Mouse (Mus musculus): ENCODE data around the gene Gm11127. TPM values are rescaled to one million over a fixed set of nuclear protein-coding genes. Genes with fewer than 3 reads are reported as not detected.
A peak's percentile ranks its signal among the peaks of the same experiment; 100 is the strongest.
"Not testable (repeated sequence)": the region's sequence is repeated elsewhere in the genome, so short reads cannot be mapped to it uniquely, and the experiment has no call there.

The Gm11127 gene
- total RNA-seq (2021) = 1 to 10 TPM; 1.5 to 2.1 TPM
- long read RNA-seq, experiment 1 = 0 reads
- long read RNA-seq, experiment 2 = 0 reads

DNA sequence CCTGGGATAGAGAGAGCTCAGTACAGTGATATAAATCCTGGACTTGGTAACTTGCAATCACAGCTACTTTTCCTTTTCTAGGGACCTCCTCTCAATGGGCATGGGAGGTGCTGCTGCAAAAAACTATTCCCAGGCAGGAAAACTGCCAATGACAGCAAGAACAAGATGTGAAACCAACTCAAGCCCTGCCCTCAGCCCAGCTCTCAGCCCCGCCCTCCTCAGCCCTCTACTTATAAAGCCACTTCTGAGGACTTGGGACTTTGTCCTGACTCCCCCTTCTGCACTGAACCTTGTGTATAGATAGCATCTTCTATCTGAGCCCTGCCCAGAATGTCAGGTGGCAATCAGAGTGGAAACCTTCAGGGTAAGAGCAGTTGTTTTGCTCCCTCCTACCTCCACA, at the start of gene Gm11127:
Gene Gm11127, minus strand, starts transcription at position 10 of the 400 bp plus-strand sequence.
- intact Hi-C loops (cut with DNase I); DNase-seq: not testable (repeated sequence)

DNA sequence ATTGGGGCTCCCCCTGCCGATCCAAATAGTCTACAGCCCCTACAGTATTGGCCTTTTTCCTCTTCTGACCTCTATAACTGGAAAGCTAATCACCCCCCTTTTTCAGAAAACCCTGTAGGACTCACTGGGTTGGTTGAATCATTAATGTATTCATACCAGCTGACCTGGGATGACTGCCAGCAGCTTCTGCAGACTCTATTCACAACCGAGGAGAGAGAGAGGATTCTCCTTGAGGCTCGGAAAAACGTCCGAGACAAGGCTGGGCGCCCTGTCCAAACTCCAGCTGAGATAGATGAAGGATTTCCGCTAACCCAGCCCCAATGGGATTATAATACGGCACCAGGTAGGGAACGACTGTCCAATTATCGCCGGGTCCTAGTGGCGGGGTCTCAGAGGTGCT, 43.9 kb upstream of the Gm11127 start:
- intact Hi-C loops (cut with DNase I); DNase-seq: not testable (repeated sequence)

DNA sequence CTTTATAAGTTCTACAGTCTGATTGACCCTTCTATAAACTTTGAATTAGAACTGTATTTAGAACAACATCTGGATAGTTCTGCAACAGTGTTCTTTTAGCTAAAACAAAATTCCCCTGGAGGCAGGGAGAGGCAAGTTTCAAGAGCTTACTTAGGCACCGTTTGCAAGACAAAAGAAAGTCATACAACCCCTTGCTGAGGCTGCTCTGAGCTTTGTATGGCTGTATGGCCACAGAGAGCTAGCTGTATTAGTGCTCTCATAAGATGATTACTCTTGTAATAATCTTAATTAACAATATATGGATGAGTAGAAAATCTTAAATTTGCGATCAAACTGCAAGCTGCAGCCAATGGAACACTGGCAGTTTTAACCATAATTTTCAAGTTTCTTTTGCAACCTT, 41.4 kb upstream of the Gm11127 start:
- intact Hi-C loops (cut with DNase I) = not testable (repeated sequence)

DNA sequence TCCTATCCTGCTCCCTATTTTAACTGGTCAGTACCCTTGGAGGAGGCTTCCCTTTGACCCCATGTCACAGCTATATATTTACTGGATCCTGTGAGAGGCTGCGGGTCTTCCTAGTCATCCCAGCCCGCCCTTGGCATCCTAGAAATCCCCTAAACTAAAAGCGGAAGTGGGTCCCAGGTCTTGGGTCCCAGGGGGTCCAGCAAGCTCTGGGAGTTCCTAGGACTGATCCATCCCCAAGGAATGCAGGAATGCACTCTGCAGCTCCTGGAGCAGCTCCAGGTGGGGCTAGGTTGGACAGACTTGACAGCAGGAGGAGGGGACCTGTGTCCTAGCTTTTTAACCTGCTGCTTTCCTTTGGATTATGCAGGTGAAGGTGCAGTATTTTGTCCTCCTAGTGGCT, 35.8 kb upstream of the Gm11127 start:
- intact Hi-C loops (cut with DNase I) = no loop called here

More for the DNA sequence above, 41.4 kb upstream of the Gm11127 start:
- not testable (repeated sequence) for DNase-seq

DNA sequence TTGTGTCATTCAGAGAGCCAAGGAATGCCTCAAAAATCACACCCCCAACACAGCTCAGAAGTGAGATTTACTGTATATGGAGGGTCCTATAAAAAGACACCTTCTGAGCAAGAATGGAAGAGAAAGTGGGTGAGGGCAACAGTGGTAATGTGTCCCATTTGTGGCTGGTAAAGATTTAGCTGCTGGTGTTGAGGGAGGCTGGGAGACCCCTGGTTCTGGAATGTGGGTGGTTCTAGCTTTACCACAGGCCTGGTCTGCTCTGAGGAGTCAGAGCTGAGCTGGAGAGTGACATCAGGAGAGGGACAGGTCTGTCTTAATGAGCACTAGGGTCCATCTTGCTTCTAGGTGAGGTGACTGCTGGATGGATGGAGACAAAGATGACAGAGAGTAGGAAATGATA, 34.3 kb upstream of the Gm11127 start:
- intact Hi-C loops (cut with DNase I); DNase-seq: not testable (repeated sequence)

More for the DNA sequence above, 35.8 kb upstream of the Gm11127 start:
- DNase-seq = no peak

DNA sequence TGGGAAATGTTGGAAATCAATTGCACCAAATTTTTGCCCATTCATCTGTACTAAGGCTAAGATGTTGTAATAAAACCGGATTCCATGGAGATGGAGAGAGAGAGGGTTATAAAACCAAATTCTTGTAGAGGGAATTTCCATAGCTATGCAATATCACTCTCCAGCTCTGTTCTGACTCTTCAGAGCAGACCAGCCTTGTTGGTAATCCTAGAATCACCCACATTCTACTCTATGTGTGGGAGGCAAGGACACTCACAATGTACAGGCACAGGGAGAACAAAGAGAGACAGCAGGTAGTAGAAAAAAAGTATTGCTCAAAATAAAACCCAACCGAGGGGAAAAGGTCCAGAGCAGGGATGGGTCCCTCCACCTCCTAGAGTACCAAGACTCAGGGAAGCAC, 33.8 kb upstream of the Gm11127 start:
- DNase-seq; intact Hi-C loops (cut with DNase I): not testable (repeated sequence)

DNA sequence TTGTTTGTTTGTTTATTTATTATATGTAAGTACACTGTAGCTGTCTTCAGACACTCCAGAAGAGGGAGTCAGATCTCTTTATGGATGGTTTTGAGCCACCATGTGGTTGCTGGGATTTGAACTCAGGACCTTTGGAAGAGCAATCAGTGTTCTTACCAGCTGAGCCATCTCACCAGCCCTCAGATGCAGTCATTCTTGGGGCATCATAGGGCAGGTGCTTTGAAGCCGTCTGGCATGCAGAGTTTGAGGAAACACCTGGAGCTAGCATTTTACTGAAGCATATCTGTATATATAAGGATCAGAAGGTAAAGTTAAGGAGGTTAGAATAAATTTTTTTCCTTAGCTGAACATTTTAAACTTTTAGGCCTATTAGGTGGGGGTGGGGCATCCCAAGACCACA, 27.8 kb upstream of the Gm11127 start:
- DNase-seq = not testable (repeated sequence)
- intact Hi-C loops (cut with DNase I) = loop anchor here (5.0 kb wide), 1 partner anchor 101 kb away; no protein-coding TSS in a partner anchor

DNA sequence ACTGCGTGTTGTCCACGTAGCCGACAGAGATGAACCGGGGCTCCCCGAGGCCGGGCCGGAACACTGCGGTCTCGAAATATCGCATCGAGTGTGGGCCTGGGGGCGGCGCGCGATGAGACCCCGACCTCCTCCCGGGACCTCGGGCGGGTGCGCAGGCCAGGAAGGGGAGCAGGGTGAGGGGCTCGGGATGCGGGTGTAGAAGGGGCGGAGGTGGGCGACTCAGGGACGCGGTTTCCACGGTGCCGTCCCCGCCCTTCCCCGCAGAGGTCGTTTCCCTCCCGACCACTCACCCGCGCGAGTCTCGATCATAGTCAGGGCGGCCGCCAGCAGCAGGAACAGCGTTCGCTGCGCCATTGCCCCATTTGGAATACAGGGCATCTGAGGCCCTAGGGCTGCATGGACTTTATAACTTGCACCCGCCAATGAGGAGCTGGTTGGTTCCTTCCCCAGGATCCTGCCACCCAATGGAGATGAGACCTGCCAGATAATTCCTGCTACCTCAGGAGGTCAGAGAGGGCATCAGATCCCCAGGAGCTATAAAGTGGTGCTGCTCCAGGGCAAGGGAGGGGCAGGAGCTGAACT, 25.8 kb upstream of the Gm11127 start:
- intact Hi-C loops (cut with DNase I) = no loop called here

DNA sequence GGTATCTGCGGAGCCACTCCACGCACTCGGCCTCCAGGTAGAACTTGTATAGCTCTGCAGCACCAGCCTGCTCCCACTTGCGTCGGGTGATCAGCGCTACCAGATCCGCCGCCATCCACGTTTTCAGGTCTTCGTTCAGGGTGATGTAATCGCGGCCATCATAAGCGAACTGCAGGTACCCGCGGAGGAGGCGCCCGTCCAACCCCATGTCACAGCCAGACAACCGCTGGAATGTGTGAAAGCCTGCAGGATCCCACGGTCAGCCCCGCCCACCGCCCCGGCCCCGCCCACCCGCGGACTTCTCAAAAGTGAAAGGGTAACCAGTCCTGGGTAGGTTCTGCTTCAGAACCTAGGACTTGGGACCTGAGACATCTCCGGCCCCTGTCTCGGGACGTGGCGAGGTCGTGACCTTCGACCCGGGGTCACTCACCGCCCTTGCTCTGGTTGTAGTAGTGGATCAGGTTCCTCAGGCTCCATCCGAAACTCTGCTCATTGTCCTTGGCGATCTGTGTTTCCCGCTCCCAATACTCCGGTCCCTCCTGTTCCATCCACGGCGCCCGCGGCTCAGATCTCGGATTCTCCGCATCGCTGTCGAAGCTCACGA, 25.2 kb upstream of the Gm11127 start:
- intact Hi-C loops (cut with DNase I) = no loop called here
- DNase-seq = no peak

More for the DNA sequence above, 25.8 kb upstream of the Gm11127 start:
- DNase-seq = no peak

DNA sequence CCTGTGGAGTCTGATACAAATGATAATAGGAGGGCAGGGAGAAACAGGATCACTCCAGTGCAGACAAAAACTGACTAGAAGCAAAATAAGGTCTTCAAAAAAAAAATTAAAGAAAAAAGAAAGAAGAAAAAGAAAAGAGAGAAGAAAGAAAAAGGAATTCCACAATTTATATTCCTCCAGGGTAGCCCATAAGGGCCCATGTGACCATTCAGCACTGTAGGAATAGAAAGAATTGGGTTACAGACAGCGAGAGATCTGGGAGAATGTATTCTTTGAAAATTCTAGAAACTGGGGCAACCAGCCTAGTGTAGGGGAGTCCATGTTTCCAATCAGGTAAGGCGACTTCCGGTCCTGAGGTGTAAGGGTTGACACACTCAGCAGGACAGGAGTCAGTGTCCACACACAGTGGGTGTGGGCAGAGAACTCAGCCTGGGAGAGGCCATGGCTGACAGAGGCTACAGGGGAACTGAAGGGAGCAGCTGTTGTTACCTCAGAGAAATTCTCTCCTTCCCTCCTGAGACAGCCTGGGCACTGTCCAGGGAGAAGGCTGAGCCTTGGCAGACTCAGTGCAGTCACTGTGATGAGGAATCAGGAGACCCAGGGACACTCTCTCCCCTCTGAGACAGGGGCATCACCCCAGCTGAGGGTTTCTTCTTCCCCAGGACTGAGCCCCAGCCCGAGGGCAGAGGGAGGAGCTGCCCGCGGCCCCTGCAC, 24.5 kb upstream of the Gm11127 start:
- intact Hi-C loops (cut with DNase I) = not testable (repeated sequence)

DNA sequence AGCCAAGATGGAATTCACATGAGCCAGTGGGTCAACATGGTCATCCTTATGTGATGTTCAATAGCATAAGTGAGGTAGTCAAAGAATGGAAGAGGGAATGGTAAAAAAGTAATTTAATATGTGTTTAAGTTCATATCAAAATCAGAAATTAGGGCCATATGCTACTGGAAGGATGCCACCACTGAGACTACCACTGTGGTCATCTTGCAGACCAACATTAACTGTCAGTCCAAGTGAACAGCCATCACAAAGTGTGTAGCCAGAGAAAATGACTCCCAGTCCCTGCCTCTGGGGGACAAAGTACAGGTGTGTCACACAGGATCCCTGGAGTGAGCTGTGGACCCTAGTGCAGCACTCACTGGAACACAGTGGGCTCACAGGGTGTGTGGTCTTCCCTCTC, 23.7 kb upstream of the Gm11127 start:
- intact Hi-C loops (cut with DNase I); DNase-seq: not testable (repeated sequence)

More for the DNA sequence above, 24.5 kb upstream of the Gm11127 start:
- DNase-seq = not testable (repeated sequence)

DNA sequence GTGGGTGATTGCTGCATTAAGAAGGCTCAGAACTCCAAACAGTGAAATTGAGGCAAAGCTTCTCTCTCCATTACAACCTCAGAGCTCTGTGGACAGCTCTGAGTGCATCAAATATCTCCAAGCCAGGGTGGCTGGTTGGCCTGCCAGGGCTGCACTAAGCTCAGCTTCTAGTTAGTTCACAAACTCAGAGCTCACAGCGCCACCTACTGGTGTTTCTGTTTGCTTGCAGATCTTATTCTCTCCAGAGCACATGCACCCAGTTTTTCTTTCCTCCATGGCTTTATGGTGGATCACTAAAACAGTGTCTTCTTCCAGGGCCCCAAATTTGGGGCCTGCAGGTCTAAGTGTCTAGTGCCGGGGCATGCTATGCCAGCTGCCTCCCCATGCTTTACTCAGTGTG, 2.7 kb upstream of the Gm11127 start:
- peak; percentile 59 to 77 for DNase-seq
- intact Hi-C loops (cut with DNase I) = loop anchor here (10.0 kb wide), 2 partner anchors 74 to 134 kb away; partner anchors contain the start of gene H2-T3

DNA sequence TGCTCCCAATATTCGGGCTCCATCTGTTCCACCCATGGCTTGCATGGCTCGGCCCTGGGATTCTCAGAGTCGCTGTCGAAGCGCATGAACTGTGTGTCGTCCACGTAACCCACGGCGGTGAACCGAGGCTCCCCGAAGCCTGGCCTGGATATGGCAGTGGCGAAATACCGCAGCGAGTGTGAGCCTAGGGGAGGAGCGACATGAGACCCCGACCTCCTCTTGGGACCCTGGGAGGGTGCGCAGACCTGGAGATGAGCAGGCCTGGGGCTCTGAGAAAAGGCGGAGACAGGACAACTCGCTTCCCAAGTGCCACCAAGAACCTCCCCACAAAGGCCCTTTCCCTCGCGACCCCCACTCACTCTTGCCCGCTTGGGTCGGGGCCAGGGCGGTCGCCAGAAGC, 244 bp downstream of the Gm11127 start:
- DNase-seq; intact Hi-C loops (cut with DNase I): not testable (repeated sequence)

DNA sequence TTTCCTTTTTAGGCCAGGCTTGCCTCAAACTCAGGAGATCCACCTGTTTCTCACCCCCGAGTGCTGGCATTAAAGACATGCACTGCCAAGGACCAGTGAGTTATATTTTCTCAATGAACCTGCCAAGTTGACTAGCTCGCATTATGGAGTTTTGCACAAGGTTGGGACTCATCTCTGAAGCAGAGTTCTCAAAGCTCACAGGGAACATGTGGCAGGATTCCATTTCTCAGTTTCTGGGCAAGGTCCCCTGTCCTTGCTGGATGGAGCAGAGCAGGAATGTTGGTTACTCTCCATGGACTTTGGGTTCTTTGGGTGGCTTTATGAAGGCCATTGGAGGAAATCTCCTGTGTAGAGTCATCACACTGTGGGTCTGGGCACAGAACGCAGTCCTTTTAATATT, 14.9 kb downstream of the Gm11127 start:
- intact Hi-C loops (cut with DNase I) = no loop called here
- no peak for DNase-seq

DNA sequence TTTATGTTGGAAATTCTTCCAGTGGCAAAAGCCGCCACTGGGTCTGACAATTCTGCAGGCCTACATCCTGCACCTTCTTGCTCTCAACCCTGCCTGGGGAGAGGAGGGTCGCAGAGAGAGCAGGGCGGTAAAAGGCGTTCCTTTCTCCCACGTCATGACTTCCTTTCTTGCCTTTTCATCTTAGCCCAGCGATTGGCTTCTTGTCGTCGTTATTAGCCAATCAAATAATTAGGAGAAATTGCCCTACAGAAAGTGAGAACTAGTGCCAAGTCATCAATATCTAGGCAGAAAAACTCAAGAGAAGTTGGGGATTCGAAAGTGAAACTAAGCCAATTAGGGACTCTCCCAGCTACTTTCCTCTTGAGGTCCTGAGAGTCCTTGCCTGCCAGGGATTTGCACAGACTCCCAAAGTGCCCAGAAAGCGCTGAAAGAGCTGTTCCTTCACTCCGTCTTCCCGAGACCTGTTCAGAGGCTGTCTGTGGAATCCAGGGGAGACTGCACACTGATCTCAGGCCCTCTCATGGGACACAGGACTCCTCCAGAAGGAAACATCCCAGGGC, 15.5 kb downstream of the Gm11127 start, which contains the start of the genes H2-T22 and Gm6034:
Gene H2-T22, minus strand, starts transcription at position 138 of the 560 bp plus-strand sequence.
Gene Gm6034, plus strand, starts transcription at position 352 of the 560 bp plus-strand sequence.
- peak in 1 of 2 experiments; percentile 48 for DNase-seq
- intact Hi-C loops (cut with DNase I) = not testable (repeated sequence)

DNA sequence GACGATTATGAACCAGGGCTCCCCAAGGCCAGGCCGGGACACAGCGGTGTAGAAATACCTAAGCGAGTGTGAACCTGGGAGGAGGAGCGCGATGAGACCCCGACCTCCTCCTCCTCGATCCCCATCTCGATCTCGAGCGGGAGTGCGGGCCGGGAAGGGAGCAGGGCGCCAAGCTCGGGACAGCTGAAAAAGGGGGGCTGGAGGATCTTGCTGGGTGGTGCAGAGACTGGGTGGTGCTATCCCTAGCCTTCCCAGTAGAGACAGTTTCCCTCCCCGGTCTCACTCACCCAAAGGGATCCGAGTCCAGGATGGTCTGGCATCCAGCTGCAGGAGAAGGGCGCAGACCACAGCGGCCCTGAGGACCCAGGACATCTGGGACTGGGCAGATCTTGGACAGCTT, 16.1 kb downstream of the Gm11127 start:
- intact Hi-C loops (cut with DNase I); DNase-seq: not testable (repeated sequence)

DNA sequence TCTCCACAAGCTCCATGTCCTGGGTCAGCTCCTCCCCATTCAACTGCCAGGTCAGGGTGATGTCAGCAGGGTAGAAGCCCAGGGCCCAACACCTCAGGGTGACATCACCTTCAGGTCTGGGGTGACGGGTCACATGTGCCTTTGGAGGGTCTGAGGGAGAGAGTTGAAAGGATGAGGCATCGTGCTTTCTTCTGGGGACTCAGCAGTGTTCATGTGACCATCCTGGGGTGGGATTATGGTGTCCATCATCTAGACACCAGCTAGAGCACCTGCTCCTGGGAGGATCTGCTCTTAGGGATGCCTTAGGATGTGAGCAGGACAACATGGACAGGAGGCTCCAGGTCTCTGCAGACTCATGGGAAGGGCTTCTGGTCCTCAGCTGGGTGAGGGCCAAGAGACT, 17.6 kb downstream of the Gm11127 start:
- DNase-seq; intact Hi-C loops (cut with DNase I): not testable (repeated sequence)

DNA sequence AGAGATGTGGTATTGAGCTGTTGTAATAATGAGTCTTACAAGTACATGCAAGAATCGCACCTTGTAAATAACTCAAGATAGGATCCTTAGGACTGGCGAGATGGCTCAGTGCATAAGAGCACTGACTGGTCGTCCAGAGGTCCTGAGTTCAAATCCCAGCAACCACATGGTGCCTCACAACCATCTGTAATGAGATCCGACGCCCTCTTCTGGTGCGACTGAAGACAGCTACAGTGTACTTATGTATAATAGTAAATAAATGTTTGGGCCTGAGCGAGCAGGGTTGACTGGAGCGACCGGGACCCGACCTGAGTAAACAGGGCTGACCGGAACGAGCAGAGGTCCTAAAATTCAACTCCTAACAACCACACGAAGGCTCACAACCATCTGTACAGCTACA, 22.0 kb downstream of the Gm11127 start:
- intact Hi-C loops (cut with DNase I); DNase-seq: not testable (repeated sequence)

DNA sequence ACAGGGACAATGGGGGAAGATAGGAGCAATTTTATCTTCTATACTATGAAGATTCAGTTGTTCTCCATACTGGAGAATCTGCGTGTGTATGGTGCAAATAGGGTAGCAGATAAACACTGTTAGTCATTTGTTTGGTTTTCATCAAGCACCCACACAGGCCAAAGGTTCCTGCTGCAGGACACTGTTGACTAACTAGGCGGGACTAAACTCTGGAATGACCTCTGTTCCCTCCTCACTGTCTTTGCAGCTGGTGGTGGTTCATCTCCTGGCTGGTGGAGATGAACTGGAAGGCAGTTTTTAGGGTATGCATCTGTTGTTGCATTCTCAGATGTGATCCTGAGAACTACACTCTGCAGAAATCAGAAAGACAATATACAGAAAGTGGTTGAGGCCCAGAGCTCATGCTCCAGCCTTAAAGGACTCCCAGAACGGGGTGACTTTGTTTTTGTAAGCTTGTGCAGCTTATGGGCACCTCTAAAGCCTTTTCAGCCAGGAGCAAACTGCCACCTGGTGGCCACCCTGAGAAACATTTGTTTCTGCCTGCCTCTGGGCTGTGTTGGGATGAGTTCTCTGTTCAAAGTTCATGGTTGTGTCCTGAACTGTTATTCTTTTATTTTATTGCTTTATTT, 23.0 kb downstream of the Gm11127 start:
- peak in 1 of 2 experiments; percentile 50 for DNase-seq

DNA sequence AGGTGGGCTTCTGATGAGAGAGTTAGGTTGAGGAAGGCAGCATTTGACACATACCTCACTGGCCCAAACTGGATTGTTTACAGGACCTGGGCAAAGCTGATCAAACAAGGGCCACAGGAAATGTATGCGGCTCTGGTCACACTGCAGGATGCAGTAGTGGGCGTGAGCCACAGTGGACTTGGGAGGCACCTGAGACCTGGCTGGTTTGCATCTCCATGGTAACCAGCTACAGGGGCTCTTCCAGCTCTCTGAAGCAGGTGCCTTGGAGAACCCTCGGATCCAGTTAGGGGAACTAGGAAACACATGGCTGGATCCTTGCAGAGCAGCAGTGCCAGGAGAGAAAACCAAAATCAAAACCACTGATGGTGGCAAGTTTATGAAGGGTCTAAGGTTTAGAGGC, 23.6 kb downstream of the Gm11127 start:
- intact Hi-C loops (cut with DNase I); DNase-seq: not testable (repeated sequence)

More for the DNA sequence above, 23.0 kb downstream of the Gm11127 start:
- intact Hi-C loops (cut with DNase I) = not testable (repeated sequence)
